Mouse (Mus musculus): Measurements from ENCODE around the gene Obox3.
"Not testable (repeated sequence)": the region's sequence is repeated elsewhere in the genome, so short reads cannot be mapped to it uniquely, and the experiment has no call there.

Gene Obox3

DNA sequence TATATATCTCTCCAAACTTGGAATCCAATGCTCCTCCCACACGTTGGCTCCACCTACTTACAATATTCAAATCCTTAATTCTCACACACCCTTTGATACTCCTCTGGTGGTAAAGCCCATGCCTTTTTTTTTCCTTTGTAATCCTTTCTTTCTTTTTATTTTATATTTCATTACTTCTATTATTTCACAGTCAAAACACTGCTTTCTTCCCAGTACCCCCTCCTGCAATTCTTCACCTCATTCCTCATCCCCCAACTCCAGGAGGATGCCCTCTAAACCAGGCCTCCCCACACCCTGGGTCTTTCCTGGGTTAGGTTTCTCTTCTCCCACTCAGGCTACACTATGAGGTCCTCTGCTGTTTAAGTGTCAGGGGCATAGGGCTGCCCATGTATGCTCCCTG lies at the start of gene Obox3:
Obox3 (minus strand) TSS at position 101 of the 400 bp plus-strand sequence.
- DNase-seq: not testable (repeated sequence)

DNA sequence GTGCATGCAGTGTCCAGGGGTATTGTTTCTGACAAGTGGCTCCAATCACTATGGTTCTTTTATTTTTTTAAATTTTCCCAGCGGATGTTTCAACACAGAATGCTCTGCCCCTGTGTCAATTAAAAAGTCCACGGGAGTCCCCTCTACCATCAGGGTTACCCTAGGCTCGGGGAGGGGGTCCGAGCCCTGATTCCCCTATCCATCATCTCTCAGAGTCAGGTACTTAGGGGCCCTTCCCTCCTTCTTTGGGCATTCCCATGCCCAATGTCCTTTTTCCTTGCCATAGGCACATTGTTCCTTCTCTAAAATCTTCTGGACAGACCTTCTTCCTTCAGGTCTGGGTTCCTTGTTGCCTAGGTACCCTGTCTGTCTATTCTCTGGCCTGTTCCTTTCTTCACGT lies 130.3 kb downstream of the Obox3 start:
- DNase-seq: not testable (repeated sequence)

Measured in thymus, postnatal 14 days (tissue).